15 mouse cellular contexts compared by ENCODE assay signal in genomic region chr14:55459796-55460195, GRCm38 (mm10). TPM values are rescaled to one million over a fixed set of nuclear protein-coding genes. Genes with fewer than 3 reads are reported as not detected.
DNase-seq lines count a peak whose midpoint lies in the region; TF ChIP-seq lines count a peak whose summit lies in the region.
"Had no signal": no experiment of that assay in that cellular context is flagged by ENCODE, and none has a peak within 500 bp of the region (broad histone marks: within the 10 kb centered on the region; RNA-seq: fewer than 3 reads in every experiment).

No protein-coding gene starts in this region.

- TF ChIP-seq CTCF in kidney, adult 2 months (conservative IDR thresholded peaks at IDR 0.05; ENCODE audit: insufficient read depth, insufficient read length, low read depth, low read length) = no peak

- no peaks in the 10 kb centered on the region; the same call in 1 of the 2 replicates for H3K27me3 ChIP-seq in kidney, adult 2 months (replicated peaks; ENCODE audit: control insufficient read depth, insufficient read depth, low read length)
- H3K27me3 ChIP-seq: midbrain, embryonic 15.5 days had no signal

- H3K36me3 ChIP-seq in kidney, adult 2 months (ENCODE audit: control insufficient read depth, insufficient read depth, low read length) = no peaks in the 10 kb centered on the region
- H3K36me3 ChIP-seq: heart, embryonic 15.5 days; hindbrain, embryonic 12.5 days; midbrain, embryonic 15.5 days had no signal

- peaks cover 33% of the 10 kb centered on the region for H3K4me1 ChIP-seq in kidney, adult 2 months (ENCODE audit: control insufficient read depth, insufficient read depth, low read length)
- H3K4me1 ChIP-seq: heart, embryonic 15.5 days; hindbrain, embryonic 12.5 days; midbrain, embryonic 15.5 days had no signal

- no peak overlapping the region for H3K4me3 ChIP-seq in kidney, adult 2 months (ENCODE audit: insufficient read depth, low read depth, low read length)
- H3K4me3 ChIP-seq: erythroblast, embryonic 14.5 days; heart, embryonic 15.5 days; hindbrain, embryonic 12.5 days; midbrain, embryonic 15.5 days had no signal

- peak overlapping the region; percentile 53 for H3K27ac ChIP-seq in kidney, adult 2 months (ENCODE audit: insufficient read depth, low read depth, low read length)
- H3K27ac ChIP-seq: heart, embryonic 15.5 days; hindbrain, embryonic 12.5 days; midbrain, embryonic 15.5 days had no signal

- 47% methylated on average over 4 of the region's 4 CpGs for WGBS in kidney, adult 2 months

- no peak for TF ChIP-seq POLR2A in kidney, adult 2 months (IDR thresholded peaks at IDR 0.05; ENCODE audit: low read depth, low read length)

- DNase-seq in urinary bladder, postnatal 14 days (ENCODE audit: low spot score) = peak; percentile 63
- no peak for DNase-seq in urinary bladder, adult 2 months (ENCODE audit: low spot score)
- peak; percentile 77 for DNase-seq in kidney, adult 2 months
- peak; percentile 23 to 45 for DNase-seq in kidney, postnatal 4 days
- DNase-seq in cerebellum, adult 11 months = no peak
- DNase-seq in cerebellum, postnatal 36 days = no peak
- DNase-seq in adrenal gland, postnatal 25 days = no peak
- DNase-seq: cerebellum, adult 18-20 months; embryo, embryonic 11 days had no signal

RNA-seq across cellular contexts. Expression of gene Dhrs4, which starts 18.8 kb away (rescaled TPM):
- polyA plus RNA-seq in urinary bladder, adult 2 months (2012; rRNA removed) = 38.9 and 44.7 TPM in 2 replicates
- 141 and 173 TPM in 2 replicates for polyA plus RNA-seq in kidney, adult 2 months (2012; rRNA removed)
- total RNA-seq in adrenal gland, postnatal 25 days (2021) = 83.7 and 89.8 TPM in 2 replicates

RNA-seq across cellular contexts. Expression of gene Carmil3, which starts 30.7 kb away (rescaled TPM):
- polyA plus RNA-seq in urinary bladder, adult 2 months (2012; rRNA removed) = 2.5 and 2.6 TPM in 2 replicates
- 3.5 and 3.8 TPM in 2 replicates for polyA plus RNA-seq in kidney, adult 2 months (2012; rRNA removed)
- 7.3 and 9.6 TPM in 2 replicates for total RNA-seq in adrenal gland, postnatal 25 days (2021)
- polyA plus RNA-seq: erythroblast, embryonic 14.5 days had no signal

RNA-seq across cellular contexts. Expression of gene Cpne6, which starts 50.4 kb away (rescaled TPM):
- polyA plus RNA-seq in urinary bladder, adult 2 months (2012; rRNA removed) = 2.5 and 3.0 TPM in 2 replicates
- 0.11 and 0.22 TPM in 2 replicates for polyA plus RNA-seq in kidney, adult 2 months (2012; rRNA removed)
- total RNA-seq in adrenal gland, postnatal 25 days (2021) = 0.12 TPM in 1 of 2 replicates, not detected in the other
- total RNA-seq: CH12.LX; megakaryocyte progenitor cell, adult 5-6 weeks had no signal
- polyA plus RNA-seq: erythroblast, embryonic 14.5 days had no signal

Comparison
In these comparisons a context has a peak if more than half of its experiments do, and no peak if none do; other contexts are left out.
1. DNase-seq: peak in urinary bladder, postnatal 14 days (single experiment), kidney, adult 2 months (single experiment) and kidney, postnatal 4 days (2 of 2); none in urinary bladder, adult 2 months (single experiment), cerebellum, adult 11 months (single experiment), cerebellum, postnatal 36 days (0 of 2) and adrenal gland, postnatal 25 days (single experiment).